Mouse (Mus musculus) cortical plate, adult 2 months (tissue): Measurements from ENCODE around the gene Rab22a.
"Not testable (repeated sequence)": the region's sequence is repeated elsewhere in the genome, so short reads cannot be mapped to it uniquely, and the experiment has no call there.

Experiments used
- CTCF ChIP-seq: fragments of 200-500 bp; IDR thresholded peaks from 2 replicates; pipeline ENCODE4 v1.5.1; 2011; ENCODE audit warnings: mild to moderate bottlenecking, control low read depth, low read length; ENCODE audit not compliant: insufficient read depth; ENCODE audit errors: extremely low read depth
- POLR2A ChIP-seq: fragments of 200-500 bp; IDR thresholded peaks from 2 replicates; pipeline ENCODE4 v1.6.1; 2011; ENCODE audit warnings: mild to moderate bottlenecking, low read length, control low read depth; ENCODE audit not compliant: insufficient read depth; ENCODE audit errors: extremely low read depth

DNA sequence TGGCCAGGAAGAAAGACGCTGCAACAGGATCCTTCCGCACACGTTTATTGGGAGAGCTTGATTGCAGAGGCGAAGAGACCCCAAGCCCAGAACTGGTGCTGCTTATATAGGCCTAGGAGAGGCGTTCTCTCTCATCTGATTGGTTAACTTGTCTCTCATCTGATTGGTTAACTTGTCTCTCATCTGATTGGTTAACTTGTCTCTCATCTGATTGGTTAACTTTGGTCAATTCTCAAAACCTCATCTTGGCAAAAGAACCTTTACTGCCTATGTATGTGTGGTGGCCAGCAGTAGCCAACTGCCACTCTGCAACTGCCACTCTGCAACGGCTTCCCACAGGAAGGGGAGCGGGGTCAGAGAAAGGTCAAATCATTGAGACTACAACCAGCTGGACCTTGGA is 59.6 kb downstream of the Rab22a start, which contains the start of gene 1700010B08Rik:
- not testable (repeated sequence) for TF ChIP-seq POLR2A, CTCF
